Mouse (Mus musculus) cortical plate, adult 2 months (tissue): ENCODE measurements at regions not wholly inside any gene's neighbourhood (a gene's known extent, or its start where the extent isn't known, plus 50 kb on each side); places are given as distances from the start of the nearest gene placed in this dataset.

ENCODE experiments used
- H3K27ac ChIP-seq: fragments of 200-500 bp; 2 replicates; pipeline ENCODE4 v1.5.1; 2012; ENCODE audit warnings: low read length, control low read depth, inconsistent platforms; ENCODE audit not compliant: insufficient read depth
- H3K4me1 ChIP-seq: fragments of 200-500 bp; 2 replicates; pipeline ENCODE4 v1.6.1; 2011; ENCODE audit warnings: low read length; ENCODE audit not compliant: control insufficient read depth, insufficient read depth
- H3K4me3 ChIP-seq: fragments of 200-500 bp; 2 replicates; pipeline ENCODE4 v1.5.1; 2011; ENCODE audit warnings: mild to moderate bottlenecking, low read length, control low read depth; ENCODE audit not compliant: insufficient read depth
- CTCF ChIP-seq: fragments of 200-500 bp; IDR thresholded peaks from 2 replicates; pipeline ENCODE4 v1.5.1; 2011; ENCODE audit warnings: mild to moderate bottlenecking, control low read depth, low read length; ENCODE audit not compliant: insufficient read depth; ENCODE audit errors: extremely low read depth
- POLR2A ChIP-seq: fragments of 200-500 bp; IDR thresholded peaks from 2 replicates; pipeline ENCODE4 v1.6.1; 2011; ENCODE audit warnings: mild to moderate bottlenecking, low read length, control low read depth; ENCODE audit not compliant: insufficient read depth; ENCODE audit errors: extremely low read depth

GRCm38 (mm10) chr7:71648314-71648713, 297.0 kb upstream of the Gm10295 start:
- Histone ChIP-seq H3K4me3 (no peak overlapping the region), H3K27ac (no peak overlapping the region), H3K4me1 (no peaks in the 10 kb centered on the region)
- TF ChIP-seq CTCF, result no peak
- TF ChIP-seq POLR2A, result no peak

DNA sequence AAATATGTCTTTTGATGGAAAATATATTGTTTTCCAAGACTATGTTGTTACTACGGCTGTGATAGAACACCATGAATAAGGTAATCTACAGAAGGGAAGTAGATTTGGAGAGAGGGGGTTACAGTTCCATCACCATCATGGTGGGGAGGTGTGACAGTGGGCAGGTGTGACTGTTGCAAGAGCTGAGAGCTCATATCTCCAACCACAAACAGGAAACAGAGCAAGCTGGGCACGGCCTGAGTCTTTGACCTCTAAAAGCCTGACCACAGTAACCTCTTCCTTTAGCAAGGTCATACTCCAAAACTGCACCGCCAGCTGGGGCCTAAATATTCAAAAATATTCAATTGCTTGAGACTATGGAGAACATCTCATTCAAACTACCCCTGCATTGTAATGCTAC, 295.7 kb upstream of the Gm10295 start:
- Histone ChIP-seq H3K4me3 (no peak overlapping the region), H3K4me1 (no peaks in the 10 kb centered on the region), H3K27ac (no peak overlapping the region)
- TF ChIP-seq POLR2A (no peak), CTCF (no peak)

DNA sequence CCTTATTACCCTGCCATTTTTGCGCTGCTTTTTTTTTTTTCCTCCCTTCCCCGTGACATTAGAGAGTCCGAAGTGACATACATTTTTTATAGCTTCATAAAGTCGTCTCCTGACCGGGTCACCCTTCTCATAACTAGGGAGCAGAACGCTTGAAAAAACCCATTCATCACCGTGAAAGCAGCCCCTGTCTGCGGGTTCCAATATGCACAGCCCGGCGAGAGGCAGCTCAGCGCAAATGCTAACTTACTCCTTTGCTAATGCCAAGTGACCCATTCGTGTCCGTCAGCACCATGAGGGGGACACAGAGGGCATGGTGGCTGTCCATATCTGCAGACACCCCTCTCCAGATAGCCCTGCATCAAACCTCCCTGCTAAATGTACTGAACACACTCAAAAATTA, 271.8 kb upstream of the Gm10295 start:
- Histone ChIP-seq H3K4me3 (no peak overlapping the region), H3K4me1 (no peaks in the 10 kb centered on the region), H3K27ac (no peak overlapping the region)
- no peak for TF ChIP-seq CTCF
- TF ChIP-seq POLR2A, result no peak

GRCm38 (mm10) chr7:71603159-71603558, 251.9 kb upstream of the Gm10295 start:
- no peak for TF ChIP-seq POLR2A
- no peak for TF ChIP-seq CTCF
- Histone ChIP-seq H3K4me1 (no peaks in the 10 kb centered on the region), H3K4me3 (no peak overlapping the region), H3K27ac (no peak overlapping the region)

DNA sequence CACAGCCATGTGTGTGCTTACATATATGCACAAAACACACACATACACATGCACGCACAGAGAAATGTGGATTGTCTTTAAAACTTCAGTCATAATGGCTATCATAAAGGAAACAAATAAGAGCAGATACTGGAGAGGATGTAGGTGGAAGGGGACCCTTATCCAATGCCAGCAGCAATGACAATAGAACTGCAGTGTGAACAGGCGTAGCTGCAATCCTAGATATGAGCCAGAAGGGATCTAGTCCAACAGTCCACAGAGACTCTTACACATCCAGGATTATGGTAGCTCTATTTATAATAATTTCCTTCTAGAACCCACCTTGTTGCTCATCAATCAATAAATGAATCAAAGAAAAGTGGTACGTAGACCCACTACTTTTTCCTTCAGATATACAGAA, 245.5 kb upstream of the Gm10295 start:
- Histone ChIP-seq H3K4me3 (no peak overlapping the region), H3K4me1 (no peaks in the 10 kb centered on the region), H3K27ac (no peak overlapping the region)
- TF ChIP-seq CTCF, result no peak
- no peak for TF ChIP-seq POLR2A

DNA sequence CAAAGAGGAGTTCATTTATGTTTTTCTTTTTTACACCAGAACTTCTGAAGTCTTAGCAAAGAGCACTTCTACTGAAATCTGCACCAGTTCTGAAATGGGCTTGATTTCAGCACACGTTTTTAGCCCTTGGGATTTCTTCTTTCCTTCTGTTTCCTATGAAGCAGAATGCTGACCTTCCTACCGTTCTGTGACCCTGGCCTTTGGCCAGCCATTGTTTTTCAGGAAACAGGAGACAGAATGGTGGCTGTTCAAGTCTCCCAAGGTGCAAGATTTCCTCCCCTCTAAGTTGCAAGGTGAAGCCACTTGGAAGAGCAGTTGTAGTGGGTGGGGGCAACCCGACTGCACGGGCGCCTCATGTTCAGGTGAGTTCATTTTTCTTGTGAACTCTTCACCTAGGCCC, 236.3 kb upstream of the Gm10295 start:
- TF ChIP-seq POLR2A, result no peak
- TF ChIP-seq CTCF, result no peak
- H3K4me3 ChIP-seq, result no peak overlapping the region
- no peak overlapping the region for H3K27ac ChIP-seq
- no peaks in the 10 kb centered on the region for H3K4me1 ChIP-seq

GRCm38 (mm10) chr7:71583443-71584055, 232.3 kb upstream of the Gm10295 start:
- H3K27ac ChIP-seq, result no peak overlapping the region
- no peaks in the 10 kb centered on the region for H3K4me1 ChIP-seq
- no peak overlapping the region for H3K4me3 ChIP-seq
- no peak for TF ChIP-seq POLR2A
- no peak for TF ChIP-seq CTCF

DNA sequence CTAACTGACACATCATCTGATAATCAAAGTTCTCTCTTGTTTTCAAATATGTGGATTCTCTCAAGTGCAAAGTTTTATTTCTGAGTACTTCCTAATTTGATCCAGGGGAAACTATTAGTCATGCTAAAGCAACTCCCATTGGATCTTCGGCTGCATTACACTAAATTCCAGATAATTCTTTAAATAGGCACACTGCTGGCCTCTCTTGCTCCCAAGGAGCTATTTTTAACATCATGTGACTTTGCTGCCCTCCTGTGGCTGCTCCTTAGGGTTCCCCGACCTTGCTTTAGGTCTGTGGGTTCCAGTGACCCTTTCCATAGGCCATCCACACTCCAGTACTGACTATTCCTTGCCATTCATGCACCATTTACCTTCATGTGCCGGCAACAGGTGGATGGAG, 230.5 kb upstream of the Gm10295 start:
- Histone ChIP-seq H3K4me1 (no peaks in the 10 kb centered on the region), H3K4me3 (no peak overlapping the region), H3K27ac (no peak overlapping the region)
- TF ChIP-seq CTCF (no peak), POLR2A (no peak)

GRCm38 (mm10) chr7:71560296-71560936, 209.1 kb upstream of the Gm10295 start:
- no peak for TF ChIP-seq CTCF
- TF ChIP-seq POLR2A, result no peak
- H3K4me1 ChIP-seq, result no peaks in the 10 kb centered on the region
- no peak overlapping the region for H3K4me3 ChIP-seq
- H3K27ac ChIP-seq, result no peak overlapping the region

DNA sequence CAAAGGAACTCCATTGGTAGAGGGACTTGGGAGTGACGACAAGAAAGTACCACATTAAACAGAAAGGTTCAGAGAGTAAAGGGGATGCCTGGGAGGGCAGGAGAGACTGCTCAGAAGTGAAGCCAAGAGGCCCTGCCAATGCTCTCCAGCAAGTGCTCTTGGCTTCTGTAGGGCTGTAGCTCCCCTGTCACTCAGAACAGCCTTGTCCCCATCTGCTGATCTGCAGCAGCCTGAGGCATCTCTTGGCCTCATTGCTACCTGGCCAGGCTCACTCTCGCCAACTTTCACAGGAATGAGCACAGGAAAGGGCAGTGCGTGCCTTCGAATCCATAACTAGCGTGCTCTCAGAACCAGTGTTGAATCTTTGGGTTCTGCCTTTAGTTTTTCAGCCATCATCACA, 205.2 kb upstream of the Gm10295 start:
- H3K27ac ChIP-seq, result no peak overlapping the region
- H3K4me3 ChIP-seq, result no peak overlapping the region
- TF ChIP-seq CTCF (no peak), POLR2A (no peak)
- no peaks in the 10 kb centered on the region for H3K4me1 ChIP-seq
